Mouse (Mus musculus) NIH3T3 (cell line): ENCODE results near the gene Gm21858.
"Not testable (repeated sequence)": the region's sequence is repeated elsewhere in the genome, so short reads cannot be mapped to it uniquely, and the experiment has no call there.

Source experiments
- DNase-seq: peaks from one replicate; pipeline ENCODE4 v3.0.0-alpha.2; 2012; ENCODE audit warnings: low read depth

Gm21858 gene

GRCm38 (mm10) chrY:55731456-55731855 is at the start of gene Gm21858:
Gm21858 (plus strand) TSS chrY:55731756.
- not testable (repeated sequence) for DNase-seq
